Mouse (Mus musculus): ENCODE results near the gene Rnf169.

Rnf169 gene

DNA sequence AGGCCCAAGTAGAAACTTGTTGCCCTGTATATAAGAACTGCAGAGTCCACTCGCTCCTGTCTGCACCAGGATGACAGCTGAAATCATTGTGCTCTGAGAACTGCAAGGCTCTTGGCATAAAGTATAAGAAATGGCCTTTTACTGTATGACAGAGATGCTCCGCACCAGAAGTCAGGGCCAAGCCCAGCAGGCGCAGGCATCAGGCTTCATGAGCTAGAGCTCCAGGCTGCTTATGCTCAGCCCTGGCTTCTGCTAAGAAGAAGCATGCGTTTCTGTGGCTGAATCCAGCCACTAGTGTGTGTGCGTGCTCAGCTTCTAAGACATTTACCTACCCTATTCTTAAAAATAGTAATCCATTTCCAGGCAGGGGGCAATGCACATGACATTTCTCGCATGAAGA is 85.8 kb downstream of the Rnf169 start:
- in situ Hi-C loops (cut with MboI, MseI) = no loop called here

DNA sequence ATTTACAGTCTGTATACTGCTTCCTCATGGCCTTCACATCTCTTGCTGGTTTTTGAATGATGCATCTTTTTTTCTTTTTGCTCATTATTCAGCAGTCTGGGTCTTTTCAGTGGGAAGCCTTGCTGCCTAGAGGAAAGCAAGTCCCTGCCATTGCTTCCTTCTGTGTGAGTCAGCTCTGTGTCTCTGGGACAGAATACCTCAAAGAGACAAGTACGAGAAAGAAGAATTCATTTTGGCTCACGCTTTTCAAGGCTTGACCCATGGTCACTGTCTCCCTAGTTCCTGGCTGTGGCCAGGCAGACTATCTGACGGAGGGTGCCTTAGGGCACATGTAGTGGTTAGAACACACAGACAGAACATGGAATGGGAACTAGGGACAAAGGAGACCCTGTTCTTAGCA is 86.3 kb downstream of the Rnf169 start:
- in situ Hi-C loops (cut with MboI, MseI) = no loop called here

DNA sequence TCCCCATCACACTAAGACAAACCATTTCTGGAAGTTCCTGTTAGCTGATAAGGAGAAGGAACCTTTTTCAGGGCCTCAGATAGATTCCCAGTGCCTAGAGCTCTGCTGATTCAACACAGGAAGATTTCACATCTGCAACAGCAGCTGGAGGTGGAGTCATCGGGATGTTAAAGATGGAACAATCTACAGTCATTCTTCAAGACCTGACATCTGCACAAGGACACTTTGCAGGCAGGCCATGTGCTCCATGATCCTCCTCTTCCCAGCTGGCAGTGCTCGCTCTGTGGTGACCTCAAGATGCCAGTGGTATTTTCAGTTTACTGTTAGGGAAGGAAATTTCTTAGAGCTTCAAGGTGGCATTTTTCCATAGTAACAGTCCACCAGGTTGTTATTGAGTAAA is 87.9 kb downstream of the Rnf169 start:
- in situ Hi-C loops (cut with MboI, MseI) = no loop called here

DNA sequence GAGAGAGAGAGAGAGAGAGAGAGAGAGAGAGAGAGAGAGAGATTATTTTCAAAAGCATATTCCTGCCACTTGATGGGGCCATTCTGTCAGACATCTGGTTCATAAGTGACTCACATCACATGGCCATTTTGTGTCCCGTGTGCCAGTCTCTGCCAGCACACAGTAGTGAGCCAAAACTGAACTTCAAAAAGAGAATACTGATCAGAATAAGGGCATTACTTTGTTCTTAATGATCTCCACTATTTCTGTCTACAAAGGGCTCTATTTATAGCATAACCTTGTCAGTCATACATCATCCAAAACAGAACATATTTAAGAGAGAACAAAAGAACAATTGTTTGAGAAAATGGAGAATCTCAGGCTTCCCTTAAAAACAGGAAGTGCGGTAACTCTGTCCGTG is 88.8 kb downstream of the Rnf169 start:
- in situ Hi-C loops (cut with MboI, MseI) = no loop called here

DNA sequence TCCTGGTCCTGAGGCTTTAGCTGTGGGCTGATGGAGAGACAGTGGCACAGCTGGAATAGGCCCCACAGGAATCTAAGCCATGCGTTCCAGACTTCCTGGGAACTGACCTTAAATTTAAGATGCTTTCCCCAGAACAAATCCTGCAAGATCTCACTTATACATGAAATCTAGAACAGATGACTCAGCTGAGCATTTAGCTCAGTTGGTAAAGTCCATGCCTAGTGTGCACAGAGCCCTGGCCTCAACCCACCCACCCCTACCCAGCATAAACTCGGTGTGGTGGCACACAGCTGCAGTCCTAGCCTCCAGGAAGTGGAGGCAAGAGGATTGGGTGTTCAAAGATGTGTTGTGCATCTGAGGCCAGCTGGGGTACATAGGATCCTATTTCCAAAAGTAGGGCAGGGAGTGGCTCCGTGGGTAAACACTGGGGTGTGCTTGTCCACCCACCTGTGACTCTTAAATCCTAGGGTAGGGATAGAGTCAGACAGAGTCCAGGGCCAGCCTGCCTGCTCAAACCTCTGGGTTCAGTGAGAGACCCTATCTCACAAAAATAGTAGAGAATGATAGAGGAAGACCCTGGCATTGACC is 90.0 kb downstream of the Rnf169 start:
- in situ Hi-C loops (cut with MboI, MseI) = no loop called here

DNA sequence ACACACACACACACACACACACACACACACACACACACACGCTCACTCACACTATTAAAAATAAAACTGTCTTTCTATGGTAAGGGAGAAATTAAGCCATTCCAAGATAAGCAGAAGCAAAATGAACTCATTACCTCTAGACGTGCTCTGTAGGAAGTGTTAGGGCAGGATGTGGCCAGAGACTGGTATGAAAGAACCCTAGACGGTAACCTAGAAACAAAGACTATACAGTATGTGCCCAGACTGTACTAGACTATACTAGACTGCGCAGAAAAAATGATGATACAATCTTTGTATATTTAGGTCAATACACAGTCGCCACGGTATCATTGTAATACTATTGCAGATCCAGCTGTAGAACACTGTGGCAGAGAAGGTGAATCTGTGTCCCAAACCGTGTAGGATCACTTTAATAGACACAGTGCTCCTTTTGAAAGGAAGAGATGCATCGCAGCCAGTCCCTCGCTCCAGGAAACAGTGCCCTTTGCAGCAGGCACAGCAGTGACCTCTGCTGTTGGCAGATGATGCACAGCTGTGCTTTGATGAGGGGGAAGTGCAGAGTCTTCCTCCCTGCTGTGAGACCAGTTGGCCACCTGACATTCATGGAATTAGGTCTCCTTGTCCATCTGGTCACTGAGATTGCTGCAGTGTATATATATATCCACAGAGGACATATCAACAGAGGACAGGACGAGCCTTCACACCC is 90.9 kb downstream of the Rnf169 start:
- in situ Hi-C loops (cut with MboI, MseI) = no loop called here

DNA sequence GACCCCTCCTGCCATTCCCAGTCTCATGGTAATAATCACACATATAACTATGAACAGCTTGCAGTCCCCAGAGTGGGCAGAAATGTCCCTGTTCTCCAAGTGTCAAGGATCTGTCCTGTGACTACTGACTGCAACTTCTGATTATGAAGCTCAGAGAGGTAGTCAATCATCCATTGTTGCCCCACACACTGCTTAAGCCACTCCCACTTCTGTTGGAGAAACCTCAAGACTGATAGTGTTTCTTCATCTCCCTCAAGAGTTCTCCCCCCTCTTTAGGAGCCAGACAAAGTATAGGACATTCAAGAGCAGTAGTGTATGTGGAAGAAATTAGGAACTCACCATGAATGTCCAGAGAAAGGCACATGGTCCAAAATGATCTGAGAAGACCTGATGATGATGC is 92.5 kb downstream of the Rnf169 start:
- in situ Hi-C loops (cut with MboI, MseI) = no loop called here

DNA sequence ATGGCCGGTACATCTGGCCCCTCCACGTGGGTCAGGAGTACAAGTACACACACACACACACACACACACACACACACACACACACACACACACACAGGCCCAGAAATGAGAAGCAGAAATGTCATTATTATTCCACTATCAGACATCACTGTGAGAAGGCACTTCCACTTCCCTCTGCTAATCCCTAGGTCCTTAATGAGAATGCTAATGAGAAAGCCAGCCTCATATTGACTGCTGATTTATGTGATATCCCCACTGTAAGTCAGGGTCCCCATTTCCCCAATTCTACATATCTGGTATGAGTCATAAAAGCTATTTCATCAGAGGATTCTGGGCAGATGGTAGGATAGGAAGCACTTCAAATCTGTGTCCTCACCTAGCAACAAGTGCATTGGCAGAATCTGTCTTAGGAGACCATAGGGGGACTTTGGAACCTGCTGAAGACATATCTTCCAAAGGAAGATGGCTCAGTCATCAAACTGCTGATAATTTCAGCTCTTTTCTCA is 93.0 kb downstream of the Rnf169 start:
- in situ Hi-C loops (cut with MboI, MseI) = no loop called here

DNA sequence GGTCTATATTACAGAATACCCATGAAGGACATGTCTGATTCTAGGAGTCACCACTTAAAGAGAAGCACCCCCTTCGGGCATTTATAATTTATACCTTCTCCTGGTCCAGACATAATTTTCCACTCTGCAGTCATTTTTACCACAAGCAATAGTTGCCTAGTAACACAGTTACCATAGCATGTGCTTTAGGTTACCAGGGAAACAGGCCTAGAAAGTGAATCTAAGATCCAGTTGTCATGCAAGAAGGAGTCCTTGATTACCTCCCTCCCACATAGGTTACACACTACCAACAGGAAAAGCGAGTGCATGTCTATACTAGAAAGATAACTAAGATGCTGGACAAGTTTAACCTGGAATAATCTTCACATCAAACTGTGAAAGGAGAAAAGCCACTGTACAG is 102.0 kb downstream of the Rnf169 start:
- in situ Hi-C loops (cut with MboI, MseI) = no loop called here

DNA sequence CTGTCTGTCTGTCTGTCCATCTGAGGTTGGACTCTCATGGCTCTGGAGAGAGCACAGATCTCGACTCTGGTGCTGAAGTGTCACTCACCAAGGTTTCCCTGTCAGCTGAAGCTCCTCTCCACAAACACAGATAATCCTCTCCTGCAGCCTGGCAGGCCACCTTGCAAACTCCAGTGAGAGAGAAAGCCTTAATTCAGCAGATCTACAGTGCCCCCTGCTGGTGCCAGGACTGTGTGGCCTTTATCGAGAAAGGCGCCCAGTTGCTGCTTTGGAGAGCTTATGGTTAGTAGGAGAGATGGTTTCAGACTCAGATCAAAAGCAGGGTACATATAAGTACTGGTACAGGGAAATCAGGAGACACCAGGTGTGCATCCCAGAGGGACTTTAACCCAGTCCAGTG is 103.9 kb downstream of the Rnf169 start:
- in situ Hi-C loops (cut with MboI, MseI) = no loop called here

DNA sequence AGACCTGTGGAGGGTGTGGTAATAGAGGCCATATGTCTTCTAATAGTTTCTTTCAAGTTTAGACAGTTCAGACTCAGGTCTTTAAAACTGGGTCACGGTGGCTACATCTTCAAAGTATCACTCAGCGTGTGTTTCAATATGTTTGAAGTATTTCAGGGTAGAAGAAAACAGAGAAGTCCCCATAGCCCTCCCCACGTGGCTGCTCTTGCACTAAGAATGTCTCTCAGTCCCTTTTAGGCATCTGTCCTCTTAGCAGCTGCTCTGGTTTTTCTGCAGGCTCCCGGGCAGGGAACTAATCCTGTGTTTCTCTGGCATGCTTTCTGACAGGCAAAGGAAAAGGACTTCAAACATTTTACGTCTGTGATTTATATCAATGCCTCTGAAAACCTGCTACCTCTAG is 104.4 kb downstream of the Rnf169 start:
- in situ Hi-C loops (cut with MboI, MseI) = no loop called here

DNA sequence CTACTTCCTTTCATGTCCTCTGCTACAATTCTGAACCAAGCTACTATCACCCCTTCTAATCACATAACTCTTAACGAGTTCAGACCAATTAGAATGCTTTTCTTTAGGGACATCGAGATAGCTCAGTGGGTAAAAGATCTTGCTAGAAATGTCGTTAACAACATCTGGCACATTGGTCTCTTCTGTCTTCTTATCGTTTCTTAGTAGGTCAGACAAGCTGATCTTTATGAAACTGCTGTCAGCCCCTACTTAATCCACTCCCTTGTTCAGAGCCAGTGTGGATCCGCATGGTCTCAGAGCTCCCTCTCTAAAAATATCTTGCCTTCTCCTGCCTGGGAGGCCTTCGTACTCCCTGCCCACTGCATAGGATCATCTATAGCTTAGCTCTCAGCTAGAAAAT is 106.3 kb downstream of the Rnf169 start:
- in situ Hi-C loops (cut with MboI, MseI) = no loop called here

All from T-helper 2 cell (primary cell).